Mouse (Mus musculus): ENCODE results near the gene Cdv3. TPM values are rescaled to one million over a fixed set of nuclear protein-coding genes. Genes with fewer than 3 reads are reported as not detected.

Gene Cdv3
- polyA plus RNA-seq, 1 experiment from 2014 or later = 45.4 TPM

- Histone ChIP-seq H3K27ac (replicated peaks) (no peak overlapping the region), H3K4me1 (replicated peaks) (no peaks in the 10 kb centered on the region), H3K27me3 (no peaks in the 10 kb centered on the region), H3K36me3 (replicated peaks) (peaks cover 94% of the 10 kb centered on the region), H3K4me2 (no peak overlapping the region), H3K9ac (no peak overlapping the region), H3K4me3 (replicated peaks) (no peak overlapping the region), H3K9me3 (replicated peaks) (no peaks in the 10 kb centered on the region)
- ATAC-seq (ENCODE audit: insufficient read depth) = no peak
These were observed 28.7 kb downstream of the Cdv3 start for GRCm38 (mm10) chr9:103336912-103337311.

- Histone ChIP-seq H3K4me1 (replicated peaks) (no peaks in the 10 kb centered on the region), H3K27me3 (no peaks in the 10 kb centered on the region), H3K36me3 (replicated peaks) (peaks cover 95% of the 10 kb centered on the region), H3K27ac (replicated peaks) (no peak overlapping the region), H3K4me2 (no peak overlapping the region), H3K9me3 (replicated peaks) (no peaks in the 10 kb centered on the region), H3K4me3 (replicated peaks) (no peak overlapping the region), H3K9ac (no peak overlapping the region)
- no peak for ATAC-seq (ENCODE audit: insufficient read depth)
- 73% methylated on average over 6 of the region's 6 CpGs for WGBS (ENCODE audit: insufficient replicate concordance)
These were observed 33.0 kb downstream of the Cdv3 start for GRCm38 (mm10) chr9:103332663-103333062.

- ATAC-seq (ENCODE audit: insufficient read depth) = peak; percentile 98
- Histone ChIP-seq H3K9me3 (replicated peaks) (no peaks in the 10 kb centered on the region), H3K9ac (no peak overlapping the region), H3K4me3 (replicated peaks) (no peak overlapping the region; the same call in 1 of the 2 replicates), H3K27ac (replicated peaks) (peak overlapping the region; percentile 82), H3K4me2 (peak overlapping the region; percentile 51), H3K36me3 (replicated peaks) (peaks cover 96% of the 10 kb centered on the region), H3K27me3 (no peaks in the 10 kb centered on the region), H3K4me1 (replicated peaks) (peaks cover 24% of the 10 kb centered on the region)
- WGBS (ENCODE audit: insufficient replicate concordance) = 35% methylated on average over 9 of the region's 9 CpGs
These were observed 39.2 kb downstream of the Cdv3 start for GRCm38 (mm10) chr9:103326449-103326848.

- no peak overlapping the region for H3K27ac ChIP-seq (replicated peaks)
- 81% methylated on average over 1 of the region's 2 CpGs for WGBS (ENCODE audit: insufficient replicate concordance)
These were observed 41.0 kb downstream of the Cdv3 start for GRCm38 (mm10) chr9:103324678-103325077.

GRCm38 (mm10) chr9:103309832-103310231 lies 55.8 kb downstream of the Cdv3 start:
- no peak for ATAC-seq (ENCODE audit: insufficient read depth)
- 83% methylated on average over 6 of the region's 6 CpGs for WGBS (ENCODE audit: insufficient replicate concordance)

More at GRCm38 (mm10) chr9:103324678-103325077, 41.0 kb downstream of the Cdv3 start:
- Histone ChIP-seq H3K9ac (no peak overlapping the region), H3K4me3 (replicated peaks) (no peak overlapping the region), H3K27me3 (no peaks in the 10 kb centered on the region), H3K4me1 (replicated peaks) (peaks cover 24% of the 10 kb centered on the region), H3K36me3 (replicated peaks) (peaks cover 97% of the 10 kb centered on the region), H3K9me3 (replicated peaks) (no peaks in the 10 kb centered on the region), H3K4me2 (no peak overlapping the region)
- no peak for ATAC-seq (ENCODE audit: insufficient read depth)

GRCm38 (mm10) chr9:103305332-103306041 lies 60.2 kb downstream of the Cdv3 start:
- Histone ChIP-seq H3K4me3 (replicated peaks) (peak overlapping the region; percentile 96), H3K9me3 (replicated peaks) (no peaks in the 10 kb centered on the region), H3K27ac (replicated peaks) (peak overlapping the region; percentile 79), H3K4me2 (peak overlapping the region; percentile 87), H3K27me3 (no peaks in the 10 kb centered on the region), H3K36me3 (replicated peaks) (peaks cover 34% of the 10 kb centered on the region), H3K9ac (peak overlapping the region; percentile 89), H3K4me1 (replicated peaks) (peaks cover 63% of the 10 kb centered on the region)
- ATAC-seq (ENCODE audit: insufficient read depth) = peak; percentile 72
- WGBS (ENCODE audit: insufficient replicate concordance) = under 1% methylated on average over 40 of the region's 40 CpGs

More at GRCm38 (mm10) chr9:103309832-103310231, 55.8 kb downstream of the Cdv3 start:
- H3K4me1 ChIP-seq (replicated peaks) = peaks cover 39% of the 10 kb centered on the region
- no peaks in the 10 kb centered on the region for H3K9me3 ChIP-seq (replicated peaks)
- H3K27ac ChIP-seq (replicated peaks) = no peak overlapping the region
- H3K4me3 ChIP-seq (replicated peaks) = no peak overlapping the region
- no peak overlapping the region for H3K9ac ChIP-seq
- H3K4me2 ChIP-seq = no peak overlapping the region
- no peaks in the 10 kb centered on the region for H3K27me3 ChIP-seq
- H3K36me3 ChIP-seq (replicated peaks) = peaks cover 73% of the 10 kb centered on the region

- H3K4me1 ChIP-seq (replicated peaks) = peaks cover 63% of the 10 kb centered on the region
These were observed 60.7 kb downstream of the Cdv3 start, which contains the start of the genes 1300017J02Rik and Topbp1 for GRCm38 (mm10) chr9:103304927-103305326. TSS of gene 1300017J02Rik (minus strand) at chr9:103305082. TSS of gene Topbp1 (plus strand) at chr9:103305215.

More at GRCm38 (mm10) chr9:103304927-103305326, 60.7 kb downstream of the Cdv3 start, which contains the start of the genes 1300017J02Rik and Topbp1:
- H3K36me3 ChIP-seq (replicated peaks) = peaks cover 30% of the 10 kb centered on the region
- H3K9ac ChIP-seq = peak within 1 kb of the TSS; percentile 89
- WGBS (ENCODE audit: insufficient replicate concordance) = under 1% methylated on average over 49 of the region's 49 CpGs
- peak; percentile 95 for ATAC-seq (ENCODE audit: insufficient read depth)
- H3K4me2 ChIP-seq = peak within 1 kb of the TSS; percentile 87
- H3K27me3 ChIP-seq = no peaks in the 10 kb centered on the region
- H3K27ac ChIP-seq (replicated peaks) = peak within 1 kb of the TSS; percentile 92
- peak within 1 kb of the TSS; percentile 96 for H3K4me3 ChIP-seq (replicated peaks)
- no peaks in the 10 kb centered on the region for H3K9me3 ChIP-seq (replicated peaks)

Other genes with a start within 250 kb of the Cdv3 start
- gene Srprb, start 163.7 kb downstream of the Cdv3 start, polyA plus RNA-seq (2015; fragmentation: Nextera tagmentation; extraction: Ambion mirVana) = 18.9 and 22.5 TPM in 2 replicates
- 0.24 and 2.3 TPM in 2 replicates for gene Gm20425, start 135.5 kb downstream of the Cdv3 start, polyA plus RNA-seq (2015; fragmentation: Nextera tagmentation; extraction: Ambion mirVana)
- 10,865 and 16,074 TPM in 2 replicates for gene Trf, start 135.4 kb downstream of the Cdv3 start, polyA plus RNA-seq (2015; fragmentation: Nextera tagmentation; extraction: Ambion mirVana)
- 74.2 and 96.0 TPM in 2 replicates for gene 1300017J02Rik, start 60.8 kb downstream of the Cdv3 start, polyA plus RNA-seq (2015; fragmentation: Nextera tagmentation; extraction: Ambion mirVana)
- gene Topbp1, start 60.6 kb downstream of the Cdv3 start, polyA plus RNA-seq (2015; fragmentation: Nextera tagmentation; extraction: Ambion mirVana) = 35.1 and 38.2 TPM in 2 replicates
- gene Bfsp2, start 114.6 kb upstream of the Cdv3 start, polyA plus RNA-seq (2015; fragmentation: Nextera tagmentation; extraction: Ambion mirVana) = 2.5 and 3.0 TPM in 2 replicates